Mouse (Mus musculus) kidney, postnatal 0 days (tissue): ENCODE data around the gene Eno1. TPM values are rescaled to one million over a fixed set of nuclear protein-coding genes. Genes with fewer than 3 reads are reported as not detected.

Source experiments
- ATAC-seq: fragments of 200-750 bp; cut with Nextera tagmentation; replicated peaks from 2 replicates; pipeline ENCODE4 v1.8.0; 2017; ENCODE audit warnings: low read depth, moderate number of reproducible peaks, moderate TSS enrichment, moderate library complexity; ENCODE audit not compliant: low FRiP score
- DNase-seq: peaks from one replicate; pipeline ENCODE4 v3.0.0-alpha.2; 2016; ENCODE audit warnings: low spot score
- H3K27ac ChIP-seq: fragments of 300-500 bp; sonication (generic); 2 replicates; pipeline ENCODE4 v1.5.1; 2014; ENCODE audit warnings: mild to moderate bottlenecking
- H3K27me3 ChIP-seq: fragments of 300-500 bp; sonication (generic); 2 replicates; pipeline ENCODE4 v1.6.1; 2014; ENCODE audit warnings: low read length, mixed read lengths; ENCODE audit not compliant: insufficient read depth
- H3K36me3 ChIP-seq: fragments of 300-500 bp; sonication (generic); 2 replicates; pipeline ENCODE4 v1.6.1; 2014; ENCODE audit warnings: low read length, mixed read lengths; ENCODE audit not compliant: insufficient read depth
- H3K4me1 ChIP-seq: fragments of 300-500 bp; sonication (generic); replicated peaks from 2 replicates; pipeline ENCODE4 v1.6.1; 2014; ENCODE audit warnings: antibody characterized with exemption, low read length, mixed read lengths; ENCODE audit not compliant: insufficient read depth
- H3K4me2 ChIP-seq: fragments of 300-500 bp; sonication (generic); 2 replicates; pipeline ENCODE4 v1.6.1; 2014; ENCODE audit warnings: mild to moderate bottlenecking, low read length, moderate library complexity, mixed read lengths
- H3K4me3 ChIP-seq: fragments of 300-500 bp; sonication (generic); replicated peaks from 2 replicates; pipeline ENCODE4 v1.5.1; 2014; ENCODE audit warnings: low read depth, low read length
- H3K9ac ChIP-seq: fragments of 300-500 bp; sonication (generic); 2 replicates; pipeline ENCODE4 v1.6.1; 2014; ENCODE audit warnings: low read depth, low read length
- H3K9me3 ChIP-seq: fragments of 300-500 bp; sonication (generic); replicated peaks from 2 replicates; pipeline ENCODE4 v1.6.1; 2016; ENCODE audit warnings: low read length, inconsistent platforms, mixed read lengths
- CTCF ChIP-seq: IDR thresholded peaks from 2 replicates; pipeline ENCODE4 v1.5.1; 2016; ENCODE audit warnings: antibody characterized with exemption, low read depth, mild to moderate bottlenecking, moderate library complexity
- WGBS: fragments of 180-500 bp; shearing (Covaris S2); extraction: QIAGEN DNeasy Blood & Tissue Kit; methylation state at CpG from one replicate; pipeline ENCODE4 v1.1.7; 2014; 5-methylcytosine and 5-hydroxymethylcytosine counted together
- polyA plus RNA-seq: library from polyadenylated mRNA; unstranded; fragments of >200 nt; fragmentation: Nextera tagmentation; extraction: Ambion mirVana; gene quantifications from 2 replicates; pipeline ENCODE4 v1.2.1, GENCODE M21; 2015

Eno1 gene
- polyA plus RNA-seq, 1 experiment from 2014 or later = 1,062 TPM

DNA sequence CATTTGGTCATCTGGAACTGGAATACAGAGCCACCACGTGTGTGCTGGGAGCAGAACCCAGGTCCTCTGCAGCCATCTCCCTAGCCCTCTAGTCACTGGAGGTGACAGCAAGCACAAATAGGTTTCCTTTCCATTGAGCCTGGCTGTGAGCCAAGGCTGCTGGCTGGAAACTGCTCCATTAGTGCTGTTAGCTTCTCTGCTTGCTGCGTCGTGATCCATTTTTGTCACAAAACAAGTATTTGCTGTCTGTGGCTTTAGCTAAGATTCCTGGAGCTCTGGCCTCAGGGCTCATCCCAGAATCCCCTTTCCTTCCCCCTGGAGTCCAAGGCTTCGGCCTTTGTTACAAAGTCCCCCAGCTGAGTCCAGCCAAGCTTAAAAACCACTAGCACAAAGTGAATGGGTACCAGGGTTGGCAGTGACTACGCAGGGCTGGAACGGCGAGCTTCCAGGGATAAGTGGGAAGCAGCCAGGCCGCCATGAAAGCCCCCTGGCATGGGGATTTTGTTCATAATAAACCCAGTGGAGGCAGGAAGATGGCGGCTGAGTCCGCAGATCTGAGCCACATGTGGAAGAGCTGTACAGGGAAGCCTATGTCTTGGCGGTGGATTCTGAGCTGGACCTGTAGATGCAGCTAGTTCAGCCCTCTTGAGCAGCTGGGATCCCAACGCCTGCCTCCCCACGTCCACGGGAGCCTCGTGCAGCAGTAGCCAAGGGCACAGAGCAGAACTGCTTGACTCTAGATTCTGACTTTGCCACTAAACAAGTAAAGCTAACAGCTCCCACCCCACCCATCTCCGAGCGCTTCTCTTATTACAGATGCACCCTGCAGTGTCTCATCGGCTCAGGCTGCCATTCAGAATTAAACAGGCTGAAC is 14.3 kb downstream of the Eno1 start:
- TF ChIP-seq CTCF = no peak
- Histone ChIP-seq H3K4me2 (no peak overlapping the region), H3K4me3 (no peak overlapping the region), H3K27ac (peak overlapping the region; percentile 51), H3K36me3 (peaks cover 32% of the 10 kb centered on the region), H3K9me3 (no peaks in the 10 kb centered on the region), H3K4me1 (no peaks in the 10 kb centered on the region; the same call in 1 of the 2 replicates), H3K27me3 (no peaks in the 10 kb centered on the region), H3K9ac (no peak overlapping the region)
- DNase-seq (no peak), ATAC-seq (peak; percentile 43; the same call in 1 of the 2 replicates)
- 50% methylated on average over 18 of the region's 18 CpGs for WGBS

DNA sequence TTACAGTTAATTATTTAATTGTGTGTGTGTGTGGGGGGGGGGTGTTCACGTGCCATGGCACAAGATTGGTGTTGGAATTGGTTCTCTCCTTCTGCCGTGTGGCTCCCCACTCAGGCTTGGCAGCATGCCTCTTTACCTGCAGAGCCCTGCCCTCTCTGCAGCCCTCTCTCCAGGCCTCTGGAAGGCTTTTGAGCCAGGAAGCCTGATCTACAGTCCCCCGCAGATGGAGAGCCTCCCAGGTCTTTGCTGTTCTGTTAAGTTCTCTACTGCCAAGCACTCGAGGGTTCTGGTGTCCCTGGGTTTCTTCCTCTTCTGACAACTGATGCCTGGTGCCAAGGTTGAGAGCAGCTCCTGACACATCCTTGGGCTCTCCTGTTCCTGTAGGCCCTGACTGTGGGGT is 17.9 kb downstream of the Eno1 start:
- H3K4me3 ChIP-seq = no peak overlapping the region
- no peak overlapping the region for H3K9ac ChIP-seq
- no peaks in the 10 kb centered on the region for H3K9me3 ChIP-seq
- no peak for ATAC-seq
- H3K36me3 ChIP-seq = peaks cover 4% of the 10 kb centered on the region
- H3K27ac ChIP-seq = no peak overlapping the region
- WGBS = 53% methylated on average over 4 of the region's 4 CpGs
- TF ChIP-seq CTCF = no peak
- H3K4me2 ChIP-seq = no peak overlapping the region
- H3K27me3 ChIP-seq = no peaks in the 10 kb centered on the region
- no peaks in the 10 kb centered on the region; the same call in none of the 2 replicates for H3K4me1 ChIP-seq
- no peak for DNase-seq

DNA sequence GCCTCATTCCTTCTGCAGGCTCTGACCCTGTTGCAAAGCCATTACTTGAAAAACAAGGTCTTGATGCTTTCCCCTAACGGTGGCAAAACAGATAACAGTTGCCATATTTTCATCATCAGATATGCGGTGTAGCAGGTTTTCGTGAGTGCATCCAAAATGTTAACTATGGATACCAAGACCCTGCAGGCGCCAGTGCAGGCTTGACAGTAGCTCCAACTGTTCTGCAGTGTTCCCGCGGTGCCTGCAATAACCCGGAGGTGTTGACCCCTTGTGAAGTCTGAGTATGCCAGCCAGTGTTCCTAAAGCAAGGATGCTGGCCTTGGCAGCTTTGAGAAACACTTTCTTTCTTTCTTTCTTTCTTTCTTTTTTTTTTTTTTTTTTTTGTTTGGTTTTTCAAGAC is 18.7 kb downstream of the Eno1 start:
- no peak for ATAC-seq
- Histone ChIP-seq H3K4me3 (no peak overlapping the region), H3K27me3 (no peaks in the 10 kb centered on the region), H3K9ac (no peak overlapping the region), H3K4me1 (no peaks in the 10 kb centered on the region; the same call in none of the 2 replicates), H3K36me3 (no peaks in the 10 kb centered on the region), H3K4me2 (no peak overlapping the region), H3K9me3 (no peaks in the 10 kb centered on the region), H3K27ac (no peak overlapping the region)
- 84% methylated on average over 7 of the region's 7 CpGs for WGBS
- DNase-seq = no peak
- TF ChIP-seq CTCF = no peak

DNA sequence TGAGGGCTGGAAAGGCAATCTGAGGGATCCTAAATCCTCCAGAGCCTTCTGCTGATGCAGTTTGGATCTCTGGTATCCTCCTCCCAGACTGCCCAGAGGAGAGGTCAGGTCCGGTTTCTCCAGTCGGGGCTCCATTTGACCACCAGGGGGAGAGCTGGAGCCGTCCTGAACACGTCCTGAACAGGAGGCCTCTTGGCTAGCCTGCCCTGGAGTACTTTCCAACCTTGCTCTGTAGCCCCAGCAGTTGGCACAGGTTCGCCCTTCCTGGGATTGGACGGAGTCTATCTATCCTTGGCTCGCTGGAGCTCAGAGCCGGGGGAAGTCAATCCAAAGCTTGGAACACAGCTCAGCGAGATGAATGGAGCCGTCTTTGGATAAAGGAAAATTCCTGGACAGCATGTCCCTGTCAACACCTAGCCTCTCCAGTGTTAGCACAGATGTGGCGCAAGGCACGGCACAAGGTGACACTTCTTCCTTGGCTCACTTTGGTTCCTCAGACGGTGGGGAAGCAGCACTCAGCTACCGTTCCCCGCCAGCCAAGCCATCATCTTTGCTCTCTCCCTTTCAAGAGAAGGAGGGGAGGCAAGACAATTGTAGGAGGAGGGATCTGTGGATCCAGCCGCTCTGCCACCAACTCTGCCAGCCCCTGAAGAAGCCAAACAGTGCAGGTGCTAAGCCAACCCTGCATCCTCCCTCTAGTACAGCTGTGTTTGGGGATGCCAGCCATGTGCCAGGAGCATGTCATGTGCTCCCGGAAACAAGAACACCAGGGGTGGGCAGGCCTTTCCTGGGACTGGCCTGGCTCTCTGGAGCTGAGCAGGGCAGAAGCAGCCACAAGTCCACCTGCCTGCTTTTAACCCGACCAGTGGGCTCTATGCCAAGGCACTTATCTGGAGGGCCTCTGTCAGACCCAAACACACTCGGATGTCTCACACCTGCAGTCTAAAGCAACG is 21.0 kb downstream of the Eno1 start:
- Histone ChIP-seq H3K27me3 (no peaks in the 10 kb centered on the region), H3K4me2 (no peak overlapping the region), H3K9me3 (no peaks in the 10 kb centered on the region), H3K9ac (no peak overlapping the region), H3K36me3 (no peaks in the 10 kb centered on the region), H3K4me3 (no peak overlapping the region), H3K4me1 (no peaks in the 10 kb centered on the region; the same call in 1 of the 2 replicates), H3K27ac (peak overlapping the region; percentile 33; the same call in 1 of the 2 replicates)
- TF ChIP-seq CTCF = peak; percentile 98
- ATAC-seq = peak; percentile 76
- WGBS = 49% methylated on average over 20 of the region's 20 CpGs
- peak; percentile 93 for DNase-seq

DNA sequence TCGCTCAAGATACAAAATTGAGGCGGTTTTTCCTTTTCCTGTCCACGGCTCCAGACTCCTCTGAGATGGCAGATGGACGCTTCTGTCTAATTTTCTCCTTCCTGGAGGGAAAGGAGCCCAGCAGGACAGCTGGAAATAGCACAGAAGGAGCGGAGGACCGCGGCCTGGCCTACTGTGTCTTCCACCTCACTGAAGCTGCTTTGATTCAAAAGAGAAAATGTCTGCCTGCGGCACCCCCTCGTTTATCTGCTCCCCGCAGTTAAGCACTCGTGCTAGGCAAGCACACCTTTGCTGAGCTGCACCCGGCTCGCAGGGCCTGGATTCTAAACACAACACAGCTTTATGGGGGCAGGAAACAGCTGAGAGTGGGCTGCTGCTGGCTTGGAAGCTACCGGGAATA is 21.9 kb downstream of the Eno1 start:
- no peak for DNase-seq
- no peaks in the 10 kb centered on the region; the same call in 1 of the 2 replicates for H3K4me1 ChIP-seq
- no peak overlapping the region for H3K9ac ChIP-seq
- H3K27me3 ChIP-seq = no peaks in the 10 kb centered on the region
- H3K4me2 ChIP-seq = no peak overlapping the region
- 53% methylated on average over 14 of the region's 14 CpGs for WGBS
- ATAC-seq = no peak
- H3K9me3 ChIP-seq = no peaks in the 10 kb centered on the region
- H3K36me3 ChIP-seq = no peaks in the 10 kb centered on the region
- TF ChIP-seq CTCF = no peak
- H3K27ac ChIP-seq = 0 out of 2 replicates have a peak overlapping the region, but pooled peaks have one; percentile 27
- no peak overlapping the region for H3K4me3 ChIP-seq

DNA sequence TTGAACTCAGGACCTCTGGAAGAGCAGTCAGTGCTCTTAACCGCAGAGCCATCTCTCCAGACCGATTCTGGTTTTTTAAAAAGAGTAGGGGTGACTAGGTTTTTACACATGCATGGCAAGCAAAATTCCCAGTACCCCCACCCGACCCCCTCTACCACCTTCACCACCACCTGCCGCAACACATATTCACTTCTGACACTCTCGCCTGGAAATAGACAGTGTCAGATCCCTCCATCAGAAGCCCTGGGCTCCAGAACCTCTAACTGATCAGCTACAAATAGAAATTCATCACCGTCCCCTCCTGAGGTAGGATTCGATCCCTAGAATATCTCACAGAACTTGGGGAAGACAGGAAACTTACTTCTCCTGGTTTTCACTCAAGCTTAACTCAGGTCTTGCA is 23.1 kb downstream of the Eno1 start:
- WGBS = 95% methylated on average over 7 of the region's 7 CpGs
- no peaks in the 10 kb centered on the region for H3K36me3 ChIP-seq
- TF ChIP-seq CTCF = no peak
- H3K4me2 ChIP-seq = no peak overlapping the region
- no peak overlapping the region for H3K27ac ChIP-seq
- H3K4me3 ChIP-seq = no peak overlapping the region
- DNase-seq (no peak), ATAC-seq (no peak)
- no peaks in the 10 kb centered on the region for H3K27me3 ChIP-seq
- H3K9me3 ChIP-seq = no peaks in the 10 kb centered on the region
- no peak overlapping the region for H3K9ac ChIP-seq
- H3K4me1 ChIP-seq = no peaks in the 10 kb centered on the region; the same call in 1 of the 2 replicates
